Mouse (Mus musculus) testis, postnatal 10 days (tissue): ENCODE results near the gene Llph.

Source experiments
- DNase-seq: peaks from one replicate; pipeline ENCODE4 v3.0.0; 2021; ENCODE audit warnings: low spot score

Llph gene

DNA sequence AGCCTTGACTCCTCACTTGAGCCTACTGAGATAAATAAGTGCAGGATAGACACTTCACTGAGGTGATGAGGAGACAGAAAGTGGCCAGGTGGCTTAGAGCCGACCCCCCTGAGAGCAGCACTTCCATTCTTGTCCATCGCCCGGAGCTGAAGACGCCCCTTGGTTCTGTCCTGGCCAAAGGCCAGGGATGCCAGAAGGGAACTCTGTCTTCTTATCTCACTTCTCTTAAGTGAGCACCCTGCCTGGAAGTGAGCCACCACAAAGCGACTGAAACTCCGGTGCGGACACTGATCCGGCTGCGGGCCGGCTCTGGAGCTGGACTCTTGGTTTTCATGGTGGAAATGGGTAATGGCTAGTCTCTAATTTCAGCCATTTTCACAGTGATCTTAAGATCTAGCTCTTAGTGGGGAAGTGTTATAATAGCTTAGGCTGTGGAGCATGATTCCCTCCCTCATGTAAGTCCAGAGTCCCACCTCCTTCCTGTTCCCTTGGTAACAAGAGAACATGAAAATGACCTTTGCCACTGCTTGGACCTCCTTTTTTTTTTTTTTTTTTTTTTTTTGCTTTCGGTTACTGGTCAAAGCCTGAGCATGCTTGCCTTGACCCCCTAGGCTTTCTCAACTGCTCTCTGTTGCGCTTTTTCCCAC is 52.7 kb downstream of the Llph start:
- DNase-seq = peak; percentile 57

DNA sequence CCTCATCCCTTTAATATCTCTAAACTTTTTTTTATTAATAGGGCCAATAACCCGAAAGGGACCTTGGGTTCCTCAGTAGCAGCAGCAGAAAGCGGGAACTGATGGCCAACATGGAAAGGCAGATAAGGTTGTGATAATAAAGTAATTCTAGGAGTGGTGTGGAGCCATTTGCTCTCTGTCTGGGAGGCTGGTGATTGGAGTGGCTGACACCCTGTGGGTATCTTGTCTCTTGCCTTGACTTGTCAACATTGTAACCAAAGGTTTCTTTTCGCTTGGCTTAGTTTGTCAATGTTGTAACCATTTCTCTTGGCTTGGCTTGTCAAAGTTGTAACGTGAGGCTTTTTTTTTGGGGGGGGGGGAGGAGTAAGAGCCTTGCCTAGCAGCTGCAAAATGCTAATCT is 53.5 kb downstream of the Llph start:
- no peak for DNase-seq

DNA sequence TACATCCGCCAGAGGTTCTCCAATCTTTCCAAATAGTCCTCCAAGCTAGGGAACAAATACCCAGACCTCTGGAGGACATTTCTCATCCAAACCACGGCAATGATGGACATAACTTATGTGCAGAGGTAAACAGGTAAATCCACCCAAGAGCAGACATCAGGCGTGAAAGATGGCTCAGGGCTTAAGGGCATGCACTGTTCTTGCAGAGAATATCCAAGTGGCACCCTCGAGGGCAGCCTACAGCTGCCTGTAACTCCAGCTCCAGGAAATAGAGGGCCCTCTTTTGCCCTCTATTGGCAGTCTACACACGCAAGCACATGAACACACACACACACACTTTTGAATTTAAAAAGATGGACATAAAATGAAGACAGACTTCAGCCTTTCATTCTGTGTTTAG is 54.8 kb downstream of the Llph start:
- no peak for DNase-seq
